Mouse (Mus musculus): ENCODE data around the gene Fry. TPM values are rescaled to one million over a fixed set of nuclear protein-coding genes. Genes with fewer than 3 reads are reported as not detected.
A peak's percentile ranks its signal among the peaks of the same experiment; 100 is the strongest.

The Fry gene
- polyA plus RNA-seq, 1 experiment: 5.6 TPM

- peaks cover 12% of the 10 kb centered on the region for H3K4me1 ChIP-seq (ENCODE audit: control insufficient read depth, insufficient read depth, insufficient read length, low read length)
- TF ChIP-seq CTCF (IDR thresholded peaks at IDR 0.05; ENCODE audit: extremely low read depth, insufficient read length, insufficient replicate concordance, low read depth, low read length) (no peak), POLR2A (IDR thresholded peaks at IDR 0.05; ENCODE audit: low read depth, low read length) (no peak)
- no peak overlapping the region for H3K4me3 ChIP-seq (ENCODE audit: low read depth, low read length)
- no peaks in the 10 kb centered on the region for H3K36me3 ChIP-seq (ENCODE audit: control insufficient read depth, insufficient read depth, low read length)
- WGBS: 36% methylated on average over 2 of the region's 2 CpGs
- H3K27ac ChIP-seq (ENCODE audit: insufficient read depth, low read depth, low read length): peak overlapping the region; percentile 83
- no peaks in the 10 kb centered on the region for H3K27me3 ChIP-seq (ENCODE audit: control insufficient read depth, insufficient read depth, low read length)
Observed at GRCm38 (mm10) chr5:150265953-150266352, 147.5 kb downstream of the Fry start.

GRCm38 (mm10) chr5:150268261-150268660, 149.8 kb downstream of the Fry start:
- Histone ChIP-seq H3K36me3 (ENCODE audit: control insufficient read depth, insufficient read depth, low read length) (no peaks in the 10 kb centered on the region), H3K27ac (ENCODE audit: insufficient read depth, low read depth, low read length) (no peak overlapping the region), H3K4me1 (ENCODE audit: control insufficient read depth, insufficient read depth, insufficient read length, low read length) (peaks cover 5% of the 10 kb centered on the region; the same call in 1 of the 2 replicates), H3K4me3 (ENCODE audit: low read depth, low read length) (no peak overlapping the region), H3K27me3 (ENCODE audit: control insufficient read depth, insufficient read depth, low read length) (no peaks in the 10 kb centered on the region)
- WGBS: over 99% methylated on average over 3 of the region's 3 CpGs
- TF ChIP-seq POLR2A (IDR thresholded peaks at IDR 0.05; ENCODE audit: low read depth, low read length): no peak
- TF ChIP-seq CTCF (IDR thresholded peaks at IDR 0.05; ENCODE audit: extremely low read depth, insufficient read length, insufficient replicate concordance, low read depth, low read length): peak; percentile 22; the same call in 1 of the 2 replicates

GRCm38 (mm10) chr5:150270468-150270867, 152.0 kb downstream of the Fry start:
- Histone ChIP-seq H3K27ac (ENCODE audit: insufficient read depth, low read depth, low read length) (no peak overlapping the region), H3K4me1 (ENCODE audit: control insufficient read depth, insufficient read depth, insufficient read length, low read length) (no peaks in the 10 kb centered on the region), H3K27me3 (ENCODE audit: control insufficient read depth, insufficient read depth, low read length) (no peaks in the 10 kb centered on the region), H3K36me3 (ENCODE audit: control insufficient read depth, insufficient read depth, low read length) (no peaks in the 10 kb centered on the region), H3K4me3 (ENCODE audit: low read depth, low read length) (no peak overlapping the region)
- 12% methylated on average over 4 of the region's 4 CpGs for WGBS
- TF ChIP-seq POLR2A (IDR thresholded peaks at IDR 0.05; ENCODE audit: low read depth, low read length): no peak

GRCm38 (mm10) chr5:150272173-150272572, 153.7 kb downstream of the Fry start:
- H3K27me3 ChIP-seq (ENCODE audit: control insufficient read depth, insufficient read depth, low read length): no peaks in the 10 kb centered on the region
- H3K4me3 ChIP-seq (ENCODE audit: low read depth, low read length): no peak overlapping the region
- no peak overlapping the region for H3K27ac ChIP-seq (ENCODE audit: insufficient read depth, low read depth, low read length)
- 97% methylated on average over 9 of the region's 9 CpGs for WGBS
- TF ChIP-seq CTCF (IDR thresholded peaks at IDR 0.05; ENCODE audit: extremely low read depth, insufficient read length, insufficient replicate concordance, low read depth, low read length): no peak
- no peak for TF ChIP-seq POLR2A (IDR thresholded peaks at IDR 0.05; ENCODE audit: low read depth, low read length)
- H3K36me3 ChIP-seq (ENCODE audit: control insufficient read depth, insufficient read depth, low read length): no peaks in the 10 kb centered on the region
- no peaks in the 10 kb centered on the region for H3K4me1 ChIP-seq (ENCODE audit: control insufficient read depth, insufficient read depth, insufficient read length, low read length)

- H3K27ac ChIP-seq (ENCODE audit: insufficient read depth, low read depth, low read length): no peak overlapping the region
- no peaks in the 10 kb centered on the region for H3K27me3 ChIP-seq (ENCODE audit: control insufficient read depth, insufficient read depth, low read length)
- TF ChIP-seq CTCF (IDR thresholded peaks at IDR 0.05; ENCODE audit: extremely low read depth, insufficient read length, insufficient replicate concordance, low read depth, low read length) (no peak), POLR2A (IDR thresholded peaks at IDR 0.05; ENCODE audit: low read depth, low read length) (no peak)
- WGBS: 92% methylated on average over 6 of the region's 6 CpGs
- H3K4me1 ChIP-seq (ENCODE audit: control insufficient read depth, insufficient read depth, insufficient read length, low read length): no peaks in the 10 kb centered on the region
- no peaks in the 10 kb centered on the region for H3K36me3 ChIP-seq (ENCODE audit: control insufficient read depth, insufficient read depth, low read length)
- H3K4me3 ChIP-seq (ENCODE audit: low read depth, low read length): no peak overlapping the region
Observed at GRCm38 (mm10) chr5:150275314-150275713, 156.9 kb downstream of the Fry start.

GRCm38 (mm10) chr5:150276611-150277010, 158.2 kb downstream of the Fry start:
- TF ChIP-seq CTCF (IDR thresholded peaks at IDR 0.05; ENCODE audit: extremely low read depth, insufficient read length, insufficient replicate concordance, low read depth, low read length) (no peak), POLR2A (IDR thresholded peaks at IDR 0.05; ENCODE audit: low read depth, low read length) (no peak)
- WGBS: 70% methylated on average over 4 of the region's 4 CpGs
- no peaks in the 10 kb centered on the region for H3K36me3 ChIP-seq (ENCODE audit: control insufficient read depth, insufficient read depth, low read length)
- H3K4me1 ChIP-seq (ENCODE audit: control insufficient read depth, insufficient read depth, insufficient read length, low read length): no peaks in the 10 kb centered on the region
- H3K4me3 ChIP-seq (ENCODE audit: low read depth, low read length): no peak overlapping the region
- H3K27me3 ChIP-seq (ENCODE audit: control insufficient read depth, insufficient read depth, low read length): no peaks in the 10 kb centered on the region
- H3K27ac ChIP-seq (ENCODE audit: insufficient read depth, low read depth, low read length): no peak overlapping the region

GRCm38 (mm10) chr5:150279387-150279786, 160.9 kb downstream of the Fry start:
- WGBS: 86% methylated on average over 6 of the region's 6 CpGs
- no peaks in the 10 kb centered on the region for H3K36me3 ChIP-seq (ENCODE audit: control insufficient read depth, insufficient read depth, low read length)
- no peaks in the 10 kb centered on the region for H3K4me1 ChIP-seq (ENCODE audit: control insufficient read depth, insufficient read depth, insufficient read length, low read length)
- no peak overlapping the region for H3K27ac ChIP-seq (ENCODE audit: insufficient read depth, low read depth, low read length)
- TF ChIP-seq POLR2A (IDR thresholded peaks at IDR 0.05; ENCODE audit: low read depth, low read length) (no peak), CTCF (IDR thresholded peaks at IDR 0.05; ENCODE audit: extremely low read depth, insufficient read length, insufficient replicate concordance, low read depth, low read length) (no peak)
- H3K4me3 ChIP-seq (ENCODE audit: low read depth, low read length): no peak overlapping the region
- no peaks in the 10 kb centered on the region for H3K27me3 ChIP-seq (ENCODE audit: control insufficient read depth, insufficient read depth, low read length)

GRCm38 (mm10) chr5:150281084-150281483, 162.6 kb downstream of the Fry start:
- no peak overlapping the region for H3K27ac ChIP-seq (ENCODE audit: insufficient read depth, low read depth, low read length)
- no peaks in the 10 kb centered on the region for H3K27me3 ChIP-seq (ENCODE audit: control insufficient read depth, insufficient read depth, low read length)
- H3K4me1 ChIP-seq (ENCODE audit: control insufficient read depth, insufficient read depth, insufficient read length, low read length): no peaks in the 10 kb centered on the region
- WGBS: 81% methylated on average over 2 of the region's 2 CpGs
- no peaks in the 10 kb centered on the region for H3K36me3 ChIP-seq (ENCODE audit: control insufficient read depth, insufficient read depth, low read length)
- no peak overlapping the region for H3K4me3 ChIP-seq (ENCODE audit: low read depth, low read length)
- TF ChIP-seq POLR2A (IDR thresholded peaks at IDR 0.05; ENCODE audit: low read depth, low read length): no peak
- TF ChIP-seq CTCF (IDR thresholded peaks at IDR 0.05; ENCODE audit: extremely low read depth, insufficient read length, insufficient replicate concordance, low read depth, low read length): peak; percentile 29; the same call in 1 of the 2 replicates
